Mouse (Mus musculus) cerebellum, postnatal 14 days (tissue): ENCODE data around the gene Morn2.

ENCODE experiments used
- DNase-seq, 2 experiments: peaks; one replicate each; pipeline ENCODE4 v3.0.0; 2021; ENCODE audit warnings: mixed read lengths in 2 of 2

Gene Morn2

DNA sequence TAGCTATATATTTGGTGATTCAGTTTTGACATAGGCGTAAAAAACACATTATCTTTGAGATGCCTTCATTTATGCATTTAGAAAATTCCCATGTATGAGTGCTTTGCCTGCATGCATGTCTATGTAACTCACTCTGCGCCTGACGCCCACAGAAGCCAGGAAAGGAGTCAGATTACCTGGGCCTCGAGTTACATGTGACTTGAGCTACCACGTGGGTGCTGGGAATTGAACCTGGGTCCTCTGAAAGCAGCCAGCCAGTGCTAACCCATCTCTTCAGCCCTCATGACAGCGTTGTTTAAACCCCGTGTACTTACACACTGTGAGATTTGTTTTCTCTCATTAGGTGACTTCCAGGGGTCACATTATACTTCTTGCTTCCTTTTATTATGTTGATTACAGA is 34.5 kb downstream of the Morn2 start:
- DNase-seq: no peak

DNA sequence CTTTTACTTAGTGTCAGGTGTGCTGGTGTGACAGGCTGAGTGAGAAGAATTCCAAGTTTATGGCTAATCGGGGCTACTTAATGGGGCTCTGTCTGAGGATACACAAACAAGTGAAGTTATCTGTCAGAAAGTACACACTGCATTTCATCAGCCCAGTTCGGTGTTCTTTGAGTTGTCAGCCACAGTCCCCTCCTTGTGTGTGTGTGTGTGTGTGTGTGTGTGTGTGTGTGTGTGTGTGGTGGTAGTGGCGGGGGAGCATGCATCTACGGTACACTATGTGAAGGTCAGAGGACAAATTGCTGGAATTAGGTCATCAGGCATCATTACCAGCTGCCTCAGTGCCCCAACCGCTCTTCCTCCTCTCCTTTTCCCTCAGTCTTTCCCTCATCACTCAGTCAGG is 35.5 kb downstream of the Morn2 start:
- no peak for DNase-seq

- no peak for DNase-seq
These were observed 36.4 kb downstream of the Morn2 start for GRCm38 (mm10) chr17:80326431-80326830.

GRCm38 (mm10) chr17:80332386-80332785 is 42.4 kb downstream of the Morn2 start:
- no peak for DNase-seq

- peak in 1 of 2 experiments; percentile 1 for DNase-seq
These were observed 55.3 kb downstream of the Morn2 start for GRCm38 (mm10) chr17:80345277-80345676.

GRCm38 (mm10) chr17:80346591-80347125 is 56.7 kb downstream of the Morn2 start:
- DNase-seq: no peak
